Mouse (Mus musculus): ENCODE measurements around the gene Lrrn2.

DNA sequence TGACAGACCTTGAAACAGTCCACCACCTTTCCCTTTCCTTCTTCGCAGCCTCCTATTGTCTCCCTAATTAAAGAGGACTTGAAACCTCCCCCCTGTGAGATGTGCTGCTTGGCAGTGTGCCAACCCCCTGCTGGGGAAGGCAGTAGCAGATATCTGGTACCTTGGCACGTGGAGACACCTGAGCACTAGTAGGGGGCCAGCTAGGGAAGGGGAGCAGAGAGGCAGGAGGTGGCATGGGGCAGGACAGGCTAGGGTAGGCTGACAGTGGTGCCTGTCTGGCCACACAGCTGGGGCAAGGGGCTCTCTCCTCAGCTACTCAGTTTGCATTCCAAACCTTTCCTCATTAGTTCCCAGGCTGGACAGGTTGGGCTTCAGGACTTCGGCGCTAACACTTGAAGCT, 29.0 kb downstream of the Lrrn2 start:
- no peak for TF ChIP-seq CTCF (IDR thresholded peaks at IDR 0.05; ENCODE audit: borderline replicate concordance, insufficient read depth, low read length)
- no peak for TF ChIP-seq POLR2A (IDR thresholded peaks at IDR 0.05; ENCODE audit: low read depth, low read length)
